Mouse (Mus musculus): ENCODE measurements around the gene Zfp408. TPM values are rescaled to one million over a fixed set of nuclear protein-coding genes. Genes with fewer than 3 reads are reported as not detected.
A peak's percentile ranks its signal among the peaks of the same experiment; 100 is the strongest.
"Not testable (repeated sequence)": the region's sequence is repeated elsewhere in the genome, so short reads cannot be mapped to it uniquely, and the experiment has no call there.

Zfp408 gene
- polyA plus RNA-seq, 1 experiment from 2014 or later, result 4.6 TPM

GRCm38 (mm10) chr2:91629682-91630081, 19.9 kb downstream of the Zfp408 start:
- ATAC-seq (replicated peaks; ENCODE audit: low FRiP score, low read depth) (no peak), DNase-seq (ENCODE audit: low spot score) (no peak)
- Histone ChIP-seq H3K4me1 (replicated peaks; ENCODE audit: insufficient read depth, low read length) (no peaks in the 10 kb centered on the region), H3K27ac (no peak overlapping the region), H3K9ac (ENCODE audit: low read depth, low read length) (no peak overlapping the region), H3K4me2 (ENCODE audit: low read length) (no peak overlapping the region), H3K27me3 (ENCODE audit: insufficient read depth, low read length) (no peaks in the 10 kb centered on the region), H3K4me3 (replicated peaks; ENCODE audit: low read depth, low read length) (no peak overlapping the region), H3K36me3 (ENCODE audit: insufficient read depth, low read length) (no peaks in the 10 kb centered on the region), H3K9me3 (replicated peaks; ENCODE audit: low read length) (no peaks in the 10 kb centered on the region)
- 77% methylated on average over 18 of the region's 18 CpGs for WGBS
- no peak for TF ChIP-seq CTCF (IDR thresholded peaks at IDR 0.05; ENCODE audit: low read depth)

GRCm38 (mm10) chr2:91628171-91628570, 21.4 kb downstream of the Zfp408 start:
- no peaks in the 10 kb centered on the region for H3K4me1 ChIP-seq (replicated peaks; ENCODE audit: insufficient read depth, low read length)
- H3K4me3 ChIP-seq (replicated peaks; ENCODE audit: low read depth, low read length), result no peak overlapping the region
- TF ChIP-seq CTCF (IDR thresholded peaks at IDR 0.05; ENCODE audit: low read depth), result no peak
- DNase-seq (ENCODE audit: low spot score) (no peak), ATAC-seq (replicated peaks; ENCODE audit: low FRiP score, low read depth) (no peak)
- WGBS, result 86% methylated on average over 8 of the region's 8 CpGs
- no peak overlapping the region for H3K27ac ChIP-seq
- H3K9me3 ChIP-seq (replicated peaks; ENCODE audit: low read length), result no peaks in the 10 kb centered on the region
- no peak overlapping the region for H3K9ac ChIP-seq (ENCODE audit: low read depth, low read length)
- H3K27me3 ChIP-seq (ENCODE audit: insufficient read depth, low read length), result no peaks in the 10 kb centered on the region
- no peaks in the 10 kb centered on the region for H3K36me3 ChIP-seq (ENCODE audit: insufficient read depth, low read length)
- no peak overlapping the region for H3K4me2 ChIP-seq (ENCODE audit: low read length)

GRCm38 (mm10) chr2:91627486-91627885, 22.1 kb downstream of the Zfp408 start:
- no peak for TF ChIP-seq CTCF (IDR thresholded peaks at IDR 0.05; ENCODE audit: low read depth)
- DNase-seq (ENCODE audit: low spot score), result no peak
- H3K27ac ChIP-seq, result no peak overlapping the region
- no peak overlapping the region for H3K4me3 ChIP-seq (replicated peaks; ENCODE audit: low read depth, low read length)
- no peak for ATAC-seq (replicated peaks; ENCODE audit: low FRiP score, low read depth)
- H3K9me3 ChIP-seq (replicated peaks; ENCODE audit: low read length), result no peaks in the 10 kb centered on the region
- H3K36me3 ChIP-seq (ENCODE audit: insufficient read depth, low read length), result 0 out of 2 replicates have a peak, but pooled peaks cover 3% of the 10 kb centered on the region
- no peak overlapping the region for H3K9ac ChIP-seq (ENCODE audit: low read depth, low read length)
- H3K27me3 ChIP-seq (ENCODE audit: insufficient read depth, low read length), result no peaks in the 10 kb centered on the region
- no peak overlapping the region for H3K4me2 ChIP-seq (ENCODE audit: low read length)
- H3K4me1 ChIP-seq (replicated peaks; ENCODE audit: insufficient read depth, low read length), result no peaks in the 10 kb centered on the region
- WGBS, result 79% methylated on average over 5 of the region's 5 CpGs

GRCm38 (mm10) chr2:91623366-91623765, 26.2 kb downstream of the Zfp408 start:
- not testable (repeated sequence) for H3K27ac ChIP-seq; ATAC-seq (replicated peaks; ENCODE audit: low FRiP score, low read depth); H3K9me3 ChIP-seq (replicated peaks; ENCODE audit: low read length); DNase-seq (ENCODE audit: low spot score); H3K9ac ChIP-seq (ENCODE audit: low read depth, low read length); H3K27me3 ChIP-seq (ENCODE audit: insufficient read depth, low read length); H3K4me1 ChIP-seq (replicated peaks; ENCODE audit: insufficient read depth, low read length); H3K4me3 ChIP-seq (replicated peaks; ENCODE audit: low read depth, low read length); H3K4me2 ChIP-seq (ENCODE audit: low read length)
- peaks cover 35% of the 10 kb centered on the region for H3K36me3 ChIP-seq (ENCODE audit: insufficient read depth, low read length)
- WGBS, result 93% methylated on average over 7 of the region's 7 CpGs

GRCm38 (mm10) chr2:91622356-91622755, 27.2 kb downstream of the Zfp408 start:
- Histone ChIP-seq H3K27ac (no peak overlapping the region), H3K9me3 (replicated peaks; ENCODE audit: low read length) (no peaks in the 10 kb centered on the region), H3K4me3 (replicated peaks; ENCODE audit: low read depth, low read length) (no peak overlapping the region), H3K36me3 (ENCODE audit: insufficient read depth, low read length) (peaks cover 45% of the 10 kb centered on the region), H3K4me2 (ENCODE audit: low read length) (no peak overlapping the region), H3K9ac (ENCODE audit: low read depth, low read length) (no peak overlapping the region), H3K27me3 (ENCODE audit: insufficient read depth, low read length) (no peaks in the 10 kb centered on the region), H3K4me1 (replicated peaks; ENCODE audit: insufficient read depth, low read length) (no peaks in the 10 kb centered on the region)
- 96% methylated on average over 5 of the region's 5 CpGs for WGBS
- DNase-seq (ENCODE audit: low spot score) (no peak), ATAC-seq (replicated peaks; ENCODE audit: low FRiP score, low read depth) (no peak)
- TF ChIP-seq CTCF (IDR thresholded peaks at IDR 0.05; ENCODE audit: low read depth), result no peak

GRCm38 (mm10) chr2:91609370-91609769, 40.2 kb downstream of the Zfp408 start:
- H3K27me3 ChIP-seq (ENCODE audit: insufficient read depth, low read length); H3K9me3 ChIP-seq (replicated peaks; ENCODE audit: low read length); H3K4me3 ChIP-seq (replicated peaks; ENCODE audit: low read depth, low read length); DNase-seq (ENCODE audit: low spot score); H3K4me1 ChIP-seq (replicated peaks; ENCODE audit: insufficient read depth, low read length); H3K9ac ChIP-seq (ENCODE audit: low read depth, low read length); H3K27ac ChIP-seq; ATAC-seq (replicated peaks; ENCODE audit: low FRiP score, low read depth); H3K4me2 ChIP-seq (ENCODE audit: low read length): not testable (repeated sequence)
- TF ChIP-seq CTCF (IDR thresholded peaks at IDR 0.05; ENCODE audit: low read depth), result 0 out of 2 replicates have a peak, but pooled peaks have one; percentile 5
- peaks cover 32% of the 10 kb centered on the region for H3K36me3 ChIP-seq (ENCODE audit: insufficient read depth, low read length)

GRCm38 (mm10) chr2:91602389-91602788, 47.2 kb downstream of the Zfp408 start:
- DNase-seq (ENCODE audit: low spot score) (peak; percentile 14), ATAC-seq (replicated peaks; ENCODE audit: low FRiP score, low read depth) (no peak)
- Histone ChIP-seq H3K4me2 (ENCODE audit: low read length) (no peak overlapping the region), H3K9me3 (replicated peaks; ENCODE audit: low read length) (no peaks in the 10 kb centered on the region), H3K36me3 (ENCODE audit: insufficient read depth, low read length) (peaks cover 58% of the 10 kb centered on the region), H3K27ac (no peak overlapping the region), H3K9ac (ENCODE audit: low read depth, low read length) (no peak overlapping the region), H3K27me3 (ENCODE audit: insufficient read depth, low read length) (no peaks in the 10 kb centered on the region), H3K4me1 (replicated peaks; ENCODE audit: insufficient read depth, low read length) (no peaks in the 10 kb centered on the region), H3K4me3 (replicated peaks; ENCODE audit: low read depth, low read length) (no peak overlapping the region)
- peak; percentile 48 for TF ChIP-seq CTCF (IDR thresholded peaks at IDR 0.05; ENCODE audit: low read depth)
- WGBS, result 87% methylated on average over 4 of the region's 4 CpGs

Data from kidney, postnatal 0 days (tissue).